Mouse (Mus musculus) cerebellum, adult 18-20 months (tissue): ENCODE measurements around the gene Zc3h14.

Experiments
- DNase-seq, 2 experiments: peaks; one replicate each; pipeline ENCODE4 v3.0.0; 2021

Zc3h14 gene

GRCm38 (mm10) chr12:98746746-98747379 is at the start of gene Zc3h14:
Gene Zc3h14 (plus strand): TSS chr12:98746964.
- peak; percentile 90 to 96 for DNase-seq

- no peak for DNase-seq
Observed at GRCm38 (mm10) chr12:98697202-98697601, 49.6 kb upstream of the Zc3h14 start.

GRCm38 (mm10) chr12:98701564-98701963 is 45.2 kb upstream of the Zc3h14 start:
- DNase-seq = peak; percentile 68 to 71

- no peak for DNase-seq
Observed at GRCm38 (mm10) chr12:98703554-98703953, 43.2 kb upstream of the Zc3h14 start.

GRCm38 (mm10) chr12:98703961-98704360 is 42.8 kb upstream of the Zc3h14 start:
- DNase-seq = no peak

GRCm38 (mm10) chr12:98712819-98713218 is 33.9 kb upstream of the Zc3h14 start:
- DNase-seq = no peak

- no peak for DNase-seq
Observed at GRCm38 (mm10) chr12:98713621-98714103, 33.1 kb upstream of the Zc3h14 start.

GRCm38 (mm10) chr12:98714757-98715156 is 32.0 kb upstream of the Zc3h14 start:
- DNase-seq = no peak

GRCm38 (mm10) chr12:98716142-98716541 is 30.6 kb upstream of the Zc3h14 start:
- DNase-seq = no peak

- peak; percentile 60 to 64 for DNase-seq
Observed at GRCm38 (mm10) chr12:98720628-98721027, 26.1 kb upstream of the Zc3h14 start.

- no peak for DNase-seq
Observed at GRCm38 (mm10) chr12:98721030-98721429, 25.7 kb upstream of the Zc3h14 start.

GRCm38 (mm10) chr12:98724224-98724623 is 22.5 kb upstream of the Zc3h14 start:
- DNase-seq = no peak

GRCm38 (mm10) chr12:98724976-98725375 is 21.8 kb upstream of the Zc3h14 start:
- DNase-seq = no peak

- DNase-seq = peak; percentile 41 to 45
Observed at GRCm38 (mm10) chr12:98726078-98726477, 20.7 kb upstream of the Zc3h14 start.

GRCm38 (mm10) chr12:98727186-98727585 is 19.6 kb upstream of the Zc3h14 start:
- DNase-seq = peak; percentile 49 to 53

GRCm38 (mm10) chr12:98730682-98731081 is 16.1 kb upstream of the Zc3h14 start:
- DNase-seq = peak; percentile 77 to 85

- DNase-seq = no peak
Observed at GRCm38 (mm10) chr12:98733165-98733564, 13.6 kb upstream of the Zc3h14 start.

- no peak for DNase-seq
Observed at GRCm38 (mm10) chr12:98733776-98734175, 13.0 kb upstream of the Zc3h14 start.

- peak; percentile 84 to 93 for DNase-seq
Observed at GRCm38 (mm10) chr12:98734246-98734879, 12.4 kb upstream of the Zc3h14 start.

GRCm38 (mm10) chr12:98734880-98735801 is 11.6 kb upstream of the Zc3h14 start:
- peak in 1 of 2 experiments; percentile 40 for DNase-seq

GRCm38 (mm10) chr12:98736951-98737800 is 9.6 kb upstream of the Zc3h14 start, which contains the start of gene Ptpn21:
Gene Ptpn21 (minus strand): TSS chr12:98737405.
- peak; percentile 59 to 78 for DNase-seq

GRCm38 (mm10) chr12:98737801-98738350 is 8.9 kb upstream of the Zc3h14 start:
- no peak for DNase-seq
